Mouse (Mus musculus) cerebellum, adult 11-12 months (tissue): Measurements from ENCODE around the gene Smo.

Experiments
- DNase-seq: peaks from one replicate; pipeline ENCODE4 v3.0.0; 2022

Gene Smo

GRCm38 (mm10) chr6:29735336-29735688, at the start of gene Smo:
TSS of gene Smo (plus strand) at chr6:29735503.
- peak; percentile 14 for DNase-seq

GRCm38 (mm10) chr6:29685952-29686351, 49.4 kb upstream of the Smo start:
- no peak for DNase-seq

- no peak for DNase-seq
Observed at GRCm38 (mm10) chr6:29689458-29689857, 45.8 kb upstream of the Smo start.

GRCm38 (mm10) chr6:29693953-29694352, 41.4 kb upstream of the Smo start, which contains the start of gene Tspan33:
TSS of gene Tspan33 (plus strand) at chr6:29694222.
- peak; percentile 92 for DNase-seq

GRCm38 (mm10) chr6:29694375-29695289, 40.7 kb upstream of the Smo start:
- no peak for DNase-seq

- no peak for DNase-seq
Observed at GRCm38 (mm10) chr6:29695290-29695674, 40.0 kb upstream of the Smo start.

- no peak for DNase-seq
Observed at GRCm38 (mm10) chr6:29695975-29696374, 39.3 kb upstream of the Smo start.

GRCm38 (mm10) chr6:29697139-29697538, 38.2 kb upstream of the Smo start:
- DNase-seq, result no peak

DNA sequence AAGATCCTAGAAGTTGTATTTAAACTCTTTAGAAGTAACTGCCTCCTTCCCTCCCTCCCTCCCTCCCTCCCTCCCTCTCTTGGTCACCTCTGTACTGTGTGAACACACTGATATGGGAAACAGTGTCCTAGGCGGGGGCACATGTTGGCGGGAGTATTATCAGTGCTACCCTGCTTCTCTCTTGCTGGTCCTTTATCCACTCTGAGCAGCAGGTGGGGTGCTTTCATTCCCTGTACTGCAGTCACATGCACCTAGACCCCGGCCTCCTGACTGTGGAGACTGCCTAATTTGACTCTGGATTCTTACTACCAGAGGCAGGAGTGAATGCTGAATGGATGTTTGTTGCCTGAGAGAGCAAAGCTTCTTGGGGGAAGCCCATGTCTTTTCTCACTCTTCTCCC, 37.8 kb upstream of the Smo start:
- DNase-seq, result no peak

DNA sequence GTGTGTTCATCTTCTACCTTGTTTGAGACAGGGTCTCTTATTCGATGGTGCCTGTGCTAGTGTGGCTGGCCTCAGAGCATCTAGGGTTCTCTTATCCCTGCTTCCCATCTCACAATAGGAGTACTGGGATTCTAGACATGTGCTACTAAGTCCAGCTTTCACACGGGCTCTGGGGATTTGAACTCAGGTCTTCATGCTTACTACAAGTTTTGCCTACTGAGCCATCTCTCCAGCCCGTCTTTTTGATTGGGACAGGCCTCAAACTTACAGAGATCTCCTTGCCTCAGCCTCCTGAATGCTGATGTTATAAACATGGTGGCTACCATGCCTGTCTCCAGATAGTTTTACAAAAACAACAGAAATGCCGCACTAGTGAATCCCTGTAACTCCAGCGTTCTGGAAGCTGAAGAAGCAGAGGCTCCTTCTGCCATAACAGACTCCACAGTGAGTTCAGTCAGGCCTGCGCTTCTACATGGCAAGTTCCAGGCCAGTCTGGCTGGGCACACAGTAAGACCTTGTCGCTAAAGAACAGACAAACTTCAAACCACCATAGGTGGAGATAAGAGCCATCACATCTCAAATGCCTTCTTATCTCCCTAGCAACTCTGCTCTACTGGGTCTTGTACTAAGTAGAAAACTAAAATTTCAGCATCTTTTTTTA, 36.1 kb upstream of the Smo start:
- DNase-seq, result no peak

- no peak for DNase-seq
Observed at GRCm38 (mm10) chr6:29701051-29701450, 34.3 kb upstream of the Smo start.

DNA sequence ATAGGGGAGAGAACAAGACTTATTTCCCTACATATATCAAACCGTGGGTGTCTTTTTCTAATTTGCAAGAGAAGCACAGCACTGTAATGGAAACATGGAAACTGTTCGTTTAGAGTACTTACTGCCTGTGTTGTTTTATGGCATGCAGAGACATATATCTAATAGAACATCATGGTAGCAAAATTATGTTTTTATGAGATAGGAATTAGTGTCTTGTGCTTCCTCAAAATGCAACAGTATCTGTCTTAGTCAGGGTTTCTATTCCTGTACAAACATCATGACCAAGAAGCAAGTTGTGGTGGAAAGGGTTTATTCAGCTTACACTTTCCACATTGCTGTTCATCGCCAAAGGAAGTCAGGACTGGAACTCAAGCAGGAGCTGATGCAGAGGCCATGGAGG, 33.2 kb upstream of the Smo start:
- DNase-seq, result no peak

GRCm38 (mm10) chr6:29704143-29704542, 31.2 kb upstream of the Smo start:
- DNase-seq, result no peak

- DNase-seq, result no peak
Observed at GRCm38 (mm10) chr6:29707902-29708301, 27.4 kb upstream of the Smo start.

DNA sequence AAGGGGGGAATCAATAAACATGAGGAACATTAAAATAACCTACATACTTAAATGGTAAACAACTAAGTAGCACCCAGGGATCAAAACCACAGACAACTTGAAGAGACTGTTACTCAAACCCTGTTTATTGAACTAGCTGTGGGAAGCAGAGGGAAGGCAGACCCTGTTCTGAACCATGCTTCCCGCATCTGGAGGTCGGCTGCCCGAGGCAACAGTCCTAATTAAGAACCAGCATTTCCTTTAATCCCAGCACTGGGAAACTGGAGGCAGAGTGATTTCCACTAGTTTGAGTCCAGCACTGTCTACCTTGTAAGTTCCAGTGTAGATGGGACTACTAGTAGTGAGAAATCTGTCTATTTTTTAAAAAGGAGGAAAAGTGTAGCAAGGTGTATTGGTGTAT, 24.0 kb upstream of the Smo start:
- no peak for DNase-seq

- DNase-seq, result no peak
Observed at GRCm38 (mm10) chr6:29712011-29712584, 23.2 kb upstream of the Smo start.

DNA sequence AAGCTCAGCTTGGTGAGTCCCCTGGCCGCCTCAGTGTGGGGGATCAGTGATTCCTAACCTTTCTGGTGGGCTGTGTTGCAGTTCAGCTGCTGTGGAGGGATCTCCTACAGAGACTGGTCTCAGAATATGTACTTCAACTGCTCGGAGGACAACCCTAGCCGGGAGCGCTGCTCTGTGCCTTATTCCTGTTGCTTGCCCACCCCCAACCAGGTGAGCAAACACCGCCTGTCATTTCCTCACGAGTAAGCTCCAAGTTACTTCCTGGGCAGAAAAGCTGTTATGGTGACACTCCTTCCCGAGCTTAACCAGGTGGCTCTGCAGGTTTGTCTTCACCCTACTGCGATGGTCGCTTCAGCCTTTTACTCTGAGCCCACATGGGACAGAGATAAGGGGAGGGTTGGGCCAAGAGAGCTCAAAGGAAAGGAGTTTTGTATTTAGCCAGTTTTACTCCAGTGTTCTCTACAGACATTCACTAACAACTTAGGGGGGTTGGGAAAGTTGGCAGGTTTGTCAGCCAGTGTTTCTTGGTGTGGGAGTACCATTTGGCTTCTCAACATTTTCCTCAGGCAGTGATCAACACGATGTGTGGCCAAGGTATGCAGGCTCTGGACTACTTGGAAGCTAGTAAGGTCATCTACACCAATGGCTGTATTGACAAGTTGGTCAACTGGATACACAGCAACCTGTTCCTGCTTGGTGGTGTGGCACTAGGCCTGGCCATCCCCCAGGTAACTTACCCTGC, 18.5 kb upstream of the Smo start:
- DNase-seq, result no peak

DNA sequence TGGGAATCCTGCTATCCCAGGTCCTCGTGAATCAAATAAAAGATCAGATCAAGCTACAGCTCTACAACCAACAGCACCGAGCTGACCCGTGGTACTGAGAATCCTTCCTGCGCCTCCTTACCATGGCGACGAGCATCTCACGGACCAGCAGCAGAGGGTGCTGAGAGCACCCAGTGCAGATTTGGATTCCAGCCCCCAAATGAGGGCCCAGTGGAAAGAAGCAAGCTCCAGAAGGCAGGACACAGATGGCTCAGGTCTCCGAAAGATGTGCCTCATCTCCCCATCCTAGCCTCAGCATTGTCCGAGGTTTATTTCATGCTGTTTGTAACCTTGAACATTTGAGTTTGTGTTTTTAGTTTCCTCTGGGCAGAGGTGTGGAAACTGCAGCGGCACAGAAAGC, 17.8 kb upstream of the Smo start:
- DNase-seq, result no peak

DNA sequence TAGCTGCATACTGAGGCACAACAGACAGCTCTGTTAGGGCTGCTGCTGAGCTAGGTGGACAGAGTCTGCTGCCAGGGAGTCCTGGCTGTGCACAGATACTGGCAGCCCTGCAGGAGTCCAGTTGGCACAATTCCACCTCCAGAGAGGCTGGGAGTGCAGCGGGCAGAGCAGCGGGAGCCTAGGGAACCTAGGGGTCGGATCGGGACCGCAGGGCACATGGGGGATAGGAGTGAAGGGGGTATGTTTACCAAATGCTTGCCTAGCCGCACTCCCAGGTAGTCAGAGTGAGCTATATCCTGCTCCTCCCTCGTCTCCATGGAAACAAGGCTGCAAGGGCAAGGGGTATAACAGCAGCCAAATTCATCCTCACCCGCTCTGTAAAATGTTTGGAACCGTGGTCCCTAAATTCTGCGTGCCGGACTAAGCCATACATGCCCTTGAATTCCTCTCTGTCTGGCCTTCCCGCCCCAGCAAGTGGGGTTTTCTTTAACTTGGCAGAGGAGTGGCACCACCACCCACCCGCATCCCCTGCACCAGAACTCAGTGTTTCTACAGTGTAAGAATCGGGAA, 17.3 kb upstream of the Smo start:
- peak; percentile 79 for DNase-seq

DNA sequence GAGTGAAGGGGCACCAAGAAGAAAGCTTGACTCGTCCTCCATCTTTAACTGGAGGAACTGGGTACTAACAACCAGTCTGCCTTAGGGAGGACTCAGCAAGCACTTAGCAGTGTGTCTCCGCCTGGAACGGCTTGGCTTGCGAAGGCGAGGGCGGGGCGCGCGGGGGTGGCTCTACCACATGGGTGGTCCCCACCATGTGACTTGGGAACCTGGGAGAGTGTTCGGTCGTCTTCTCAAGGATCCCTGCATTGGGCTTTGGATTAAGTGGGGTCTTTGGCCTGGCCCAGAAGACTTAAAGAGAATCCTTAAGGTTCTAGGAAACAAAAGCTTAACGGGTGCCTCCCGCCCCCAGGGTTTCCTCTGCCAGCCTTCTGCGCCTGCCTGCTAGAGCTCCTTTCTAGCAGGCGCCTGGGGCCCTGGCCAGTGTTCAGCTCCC, 16.4 kb upstream of the Smo start:
- DNase-seq, result peak; percentile 79

- DNase-seq, result no peak
Observed at GRCm38 (mm10) chr6:29721890-29722289, 13.4 kb upstream of the Smo start.

DNA sequence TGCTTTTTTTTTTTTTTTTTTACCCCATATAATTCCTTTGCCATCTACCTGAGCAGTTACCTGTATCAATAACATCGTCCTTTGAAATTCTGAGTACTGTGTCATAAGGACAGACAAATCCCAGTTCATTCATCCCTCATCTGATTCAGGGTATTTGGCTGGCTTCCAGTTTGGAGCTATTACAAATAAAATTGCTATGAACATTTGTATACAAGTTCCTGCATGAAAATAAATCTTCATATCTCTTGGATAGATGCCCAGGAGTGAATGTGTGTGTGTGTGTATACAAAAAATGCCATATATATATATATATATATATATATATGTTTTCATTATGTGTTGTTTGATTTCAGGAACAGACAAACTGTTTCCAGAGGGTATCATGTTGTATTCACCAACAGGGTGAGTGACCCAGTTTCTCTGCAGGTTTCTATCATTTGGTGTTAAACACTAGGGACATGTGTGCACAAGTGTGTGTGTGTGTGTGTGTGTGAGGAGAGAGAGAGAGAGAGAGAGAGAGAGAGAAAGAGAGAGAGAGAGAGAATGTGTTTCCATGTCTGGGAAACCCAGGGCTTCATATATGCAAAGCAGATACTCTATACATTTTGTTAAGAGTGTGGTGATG, 8.6 kb upstream of the Smo start:
- no peak for DNase-seq
